Mouse (Mus musculus) MEL (cell line): Measurements from ENCODE around the gene Eloa. TPM values are rescaled to one million over a fixed set of nuclear protein-coding genes. Genes with fewer than 3 reads are reported as not detected.

Experiments used
- DNase-seq: peaks from one replicate; pipeline ENCODE4 v3.0.0; 2011; ENCODE audit warnings: low read depth, low spot score
- H3K27ac ChIP-seq: 2 replicates; pipeline ENCODE4 v1.5.1; 2012; ENCODE audit warnings: low read depth, mild to moderate bottlenecking, control low read depth, low read length, moderate library complexity; ENCODE audit not compliant: control insufficient read depth
- H3K27me3 ChIP-seq, 2 experiments: fragments of 150-350 bp in 1 of 2; sonication (generic) in 1 of 2; 2 replicates each; pipeline ENCODE4 v1.6.1; 2012; ENCODE audit warnings: low read length in 2 of 2, mild to moderate bottlenecking in 2 of 2, improper control_type of control experiment in 1 of 2, moderate library complexity in 1 of 2; ENCODE audit not compliant: insufficient read depth in 2 of 2, control insufficient read depth in 1 of 2
- H3K36me3 ChIP-seq, 2 experiments: 2 replicates each; pipeline ENCODE4 v1.6.1; 2012 to 2014; ENCODE audit warnings: low read length in 2 of 2, improper control_type of control experiment in 1 of 2, inconsistent platforms in 1 of 2, mild to moderate bottlenecking in 1 of 2; ENCODE audit not compliant: insufficient read depth in 2 of 2, control insufficient read depth in 1 of 2
- H3K4me1 ChIP-seq, 2 experiments: fragments of 150-350 bp in 1 of 2; sonication (generic) in 1 of 2; 2 replicates each; pipeline ENCODE4 v1.6.1; 2012; ENCODE audit warnings: low read length in 2 of 2, improper control_type of control experiment in 1 of 2, mild to moderate bottlenecking in 1 of 2; ENCODE audit not compliant: insufficient read depth in 2 of 2, control insufficient read depth in 1 of 2
- H3K4me3 ChIP-seq, 2 experiments: fragments of 150-350 bp in 1 of 2; sonication (generic) in 1 of 2; 2 replicates each; pipeline ENCODE4 v1.5.1; 2012; ENCODE audit warnings: low read depth in 2 of 2, low read length in 2 of 2, mild to moderate bottlenecking in 2 of 2, moderate library complexity in 2 of 2, control low read depth in 1 of 2, improper control_type of control experiment in 1 of 2; ENCODE audit not compliant: control insufficient read depth in 1 of 2, insufficient read depth in 1 of 2
- H3K79me2 ChIP-seq: 2 replicates; pipeline ENCODE4 v1.6.1; 2012; ENCODE audit warnings: mild to moderate bottlenecking, low read length, moderate library complexity; ENCODE audit not compliant: control insufficient read depth, poor library complexity, insufficient read depth
- H3K9ac ChIP-seq: 2 replicates; pipeline ENCODE4 v1.6.1; 2012; ENCODE audit warnings: low read depth, mild to moderate bottlenecking, control low read depth, low read length, moderate library complexity; ENCODE audit not compliant: control insufficient read depth, poor library complexity, severe bottlenecking
- H3K9me3 ChIP-seq: fragments of 150-350 bp; sonication (generic); replicated peaks from 2 replicates; pipeline ENCODE4 v1.6.1; 2012; ENCODE audit warnings: mild to moderate bottlenecking, low read length, improper control_type of control experiment, moderate library complexity; ENCODE audit not compliant: insufficient read depth
- BHLHE40 ChIP-seq: IDR thresholded peaks from 2 replicates; pipeline ENCODE4 v1.6.1; 2012; ENCODE audit warnings: low read depth, mild to moderate bottlenecking, inconsistent platforms, low read length, improper control_type of control experiment, borderline replicate concordance
- CHD1 ChIP-seq: IDR thresholded peaks from 2 replicates; pipeline ENCODE4 v1.6.1; 2012; ENCODE audit warnings: low read depth, mild to moderate bottlenecking, inconsistent platforms, low read length, improper control_type of control experiment
- CHD2 ChIP-seq: IDR thresholded peaks from 2 replicates; pipeline ENCODE4 v1.6.1; 2011; ENCODE audit warnings: low read length, improper control_type of control experiment
- CTCF ChIP-seq, 3 experiments: IDR thresholded peaks in 2 of 3; conservative IDR thresholded peaks in 1 of 3; 2 replicates each; pipeline ENCODE4 v1.5.1; 2011 to 2012; ENCODE audit warnings: low read length in 3 of 3, low read depth in 2 of 3, mild to moderate bottlenecking in 2 of 3, improper control_type of control experiment in 1 of 3, inconsistent platforms in 1 of 3, mixed read lengths in 1 of 3, moderate library complexity in 1 of 3; ENCODE audit not compliant: control insufficient read depth in 1 of 3, insufficient read depth in 1 of 3, poor library complexity in 1 of 3, severe bottlenecking in 1 of 3
- E2F4 ChIP-seq: IDR thresholded peaks from 2 replicates; pipeline ENCODE4 v1.6.1; 2011; ENCODE audit warnings: low read depth, low read length, improper control_type of control experiment, borderline replicate concordance
- ELF1 ChIP-seq: IDR thresholded peaks from 2 replicates; pipeline ENCODE4 v1.6.1; 2014; ENCODE audit warnings: low read depth, mild to moderate bottlenecking, inconsistent platforms, low read length, improper control_type of control experiment, moderate library complexity
- EP300 ChIP-seq, 2 experiments: IDR thresholded peaks; 2 replicates each; pipeline ENCODE4 v1.6.1; 2011; ENCODE audit warnings: improper control_type of control experiment in 2 of 2, low read length in 2 of 2, low read depth in 1 of 2, mild to moderate bottlenecking in 1 of 2
- ETS1 ChIP-seq: IDR thresholded peaks from 2 replicates; pipeline ENCODE4 v1.6.1; 2012; ENCODE audit warnings: low read depth, mild to moderate bottlenecking, inconsistent platforms, low read length, improper control_type of control experiment, moderate library complexity
- GABPA ChIP-seq: IDR thresholded peaks from 2 replicates; pipeline ENCODE4 v1.6.1; 2012; ENCODE audit warnings: low read depth, mild to moderate bottlenecking, inconsistent platforms, low read length, improper control_type of control experiment, moderate library complexity
- GATA1 ChIP-seq: IDR thresholded peaks from 2 replicates; pipeline ENCODE4 v1.6.1; 2011; ENCODE audit warnings: low read depth, low read length, improper control_type of control experiment
- HCFC1 ChIP-seq: IDR thresholded peaks from 2 replicates; pipeline ENCODE4 v1.6.1; 2012; ENCODE audit warnings: low read depth, mild to moderate bottlenecking, inconsistent platforms, low read length, improper control_type of control experiment, moderate library complexity
- JUND ChIP-seq: IDR thresholded peaks from 2 replicates; pipeline ENCODE4 v1.6.1; 2011; ENCODE audit warnings: low read depth, mild to moderate bottlenecking, improper control_type of control experiment, low read length
- KAT2A ChIP-seq: conservative IDR thresholded peaks from 2 replicates; pipeline ENCODE4 v1.6.1; 2012; ENCODE audit warnings: low read depth, low read length, improper control_type of control experiment, inconsistent platforms
- MAFK ChIP-seq: IDR thresholded peaks from 2 replicates; pipeline ENCODE4 v1.6.1; 2011; ENCODE audit warnings: low read depth, mild to moderate bottlenecking, low read length, improper control_type of control experiment, borderline replicate concordance
- MAZ ChIP-seq: IDR thresholded peaks from 2 replicates; pipeline ENCODE4 v1.6.1; 2012; ENCODE audit warnings: low read depth, mild to moderate bottlenecking, inconsistent platforms, low read length, improper control_type of control experiment
- MEF2A ChIP-seq: IDR thresholded peaks from 2 replicates; pipeline ENCODE4 v1.6.1; 2014; ENCODE audit warnings: low read depth, mild to moderate bottlenecking, inconsistent platforms, low read length, improper control_type of control experiment; ENCODE audit not compliant: poor library complexity, insufficient replicate concordance, severe bottlenecking; ENCODE audit errors: extremely low read depth
- MXI1 ChIP-seq: IDR thresholded peaks from 2 replicates; pipeline ENCODE4 v1.6.1; 2011; ENCODE audit warnings: mild to moderate bottlenecking, low read depth, low read length, improper control_type of control experiment
- MYB ChIP-seq: IDR thresholded peaks from 2 replicates; pipeline ENCODE4 v1.6.1; 2011; ENCODE audit warnings: mild to moderate bottlenecking, low read depth, low read length, improper control_type of control experiment
- MYC ChIP-seq: IDR thresholded peaks from 2 replicates; pipeline ENCODE4 v1.6.1; 2011; ENCODE audit warnings: low read depth, mild to moderate bottlenecking, low read length, improper control_type of control experiment, moderate library complexity
- NELFE ChIP-seq: IDR thresholded peaks from 2 replicates; pipeline ENCODE4 v1.6.1; 2011; ENCODE audit warnings: low read depth, low read length, improper control_type of control experiment
- POLR2A ChIP-seq, 2 experiments: IDR thresholded peaks; 2 replicates each; pipeline ENCODE4 v1.6.1; 2011 to 2012; ENCODE audit warnings: low read length in 2 of 2, mild to moderate bottlenecking in 2 of 2, control low read depth in 1 of 2, improper control_type of control experiment in 1 of 2, low read depth in 1 of 2, moderate library complexity in 1 of 2; ENCODE audit not compliant: control insufficient read depth in 1 of 2, insufficient read depth in 1 of 2, poor library complexity in 1 of 2
- POLR2AphosphoS2 ChIP-seq: IDR thresholded peaks from 2 replicates; pipeline ENCODE4 v1.6.1; 2011; ENCODE audit warnings: low read length, improper control_type of control experiment
- POLR2AphosphoS5 ChIP-seq: IDR thresholded peaks from 2 replicates; pipeline ENCODE4 v1.6.1; 2012; ENCODE audit warnings: low read depth, borderline replicate concordance, mild to moderate bottlenecking, inconsistent platforms, low read length, moderate library complexity, mixed read lengths
- RAD21 ChIP-seq: IDR thresholded peaks from 2 replicates; pipeline ENCODE4 v1.6.1; 2011; ENCODE audit warnings: mild to moderate bottlenecking, low read depth, low read length, improper control_type of control experiment
- RCOR1 ChIP-seq: IDR thresholded peaks from 2 replicates; pipeline ENCODE4 v1.6.1; 2012; ENCODE audit warnings: low read depth, mild to moderate bottlenecking, inconsistent platforms, low read length, improper control_type of control experiment
- SIN3A ChIP-seq: IDR thresholded peaks from 2 replicates; pipeline ENCODE4 v1.6.1; 2012; ENCODE audit warnings: low read length, improper control_type of control experiment, inconsistent platforms
- SMC3 ChIP-seq: IDR thresholded peaks from 2 replicates; pipeline ENCODE4 v1.6.1; 2011; ENCODE audit warnings: low read depth, low read length, improper control_type of control experiment
- TAL1 ChIP-seq: IDR thresholded peaks from 2 replicates; pipeline ENCODE4 v1.6.1; 2012; ENCODE audit warnings: mild to moderate bottlenecking, inconsistent platforms, low read length, moderate library complexity, mixed read lengths
- TBP ChIP-seq: IDR thresholded peaks from 2 replicates; pipeline ENCODE4 v1.8.0; 2011; ENCODE audit warnings: low read depth, low read length, improper control_type of control experiment
- TCF12 ChIP-seq: IDR thresholded peaks from 2 replicates; pipeline ENCODE4 v1.6.1; 2014; ENCODE audit warnings: low read depth, mild to moderate bottlenecking, inconsistent platforms, low read length, improper control_type of control experiment, moderate library complexity
- UBTF ChIP-seq: IDR thresholded peaks from 2 replicates; pipeline ENCODE4 v1.6.1; 2012; ENCODE audit warnings: low read depth, mild to moderate bottlenecking, inconsistent platforms, low read length, improper control_type of control experiment, moderate library complexity, borderline replicate concordance; ENCODE audit not compliant: insufficient read depth
- USF1 ChIP-seq: IDR thresholded peaks from 2 replicates; pipeline ENCODE4 v1.6.1; 2014; ENCODE audit warnings: low read depth, mild to moderate bottlenecking, inconsistent platforms, low read length, improper control_type of control experiment, moderate library complexity
- USF2 ChIP-seq, 2 experiments: IDR thresholded peaks; 2 replicates each; pipeline ENCODE4 v1.6.1; 2011 to 2012; ENCODE audit warnings: improper control_type of control experiment in 2 of 2, low read length in 2 of 2, borderline replicate concordance in 1 of 2, inconsistent platforms in 1 of 2, low read depth in 1 of 2, mild to moderate bottlenecking in 1 of 2; ENCODE audit not compliant: insufficient read depth in 1 of 2
- ZC3H11A ChIP-seq: IDR thresholded peaks from 2 replicates; pipeline ENCODE4 v1.6.1; 2012; ENCODE audit warnings: low read depth, mild to moderate bottlenecking, inconsistent platforms, low read length, improper control_type of control experiment
- ZKSCAN1 ChIP-seq: IDR thresholded peaks from 2 replicates; pipeline ENCODE4 v1.6.1; 2012; ENCODE audit warnings: low read depth, mild to moderate bottlenecking, inconsistent platforms, low read length, improper control_type of control experiment, moderate library complexity
- ZMIZ1 ChIP-seq: IDR thresholded peaks from 2 replicates; pipeline ENCODE4 v1.6.1; 2012; ENCODE audit warnings: low read depth, mild to moderate bottlenecking, inconsistent platforms, low read length, improper control_type of control experiment, moderate library complexity
- ZNF384 ChIP-seq: IDR thresholded peaks from 2 replicates; pipeline ENCODE4 v1.6.1; 2012; ENCODE audit warnings: low read depth, mild to moderate bottlenecking, inconsistent platforms, low read length, improper control_type of control experiment
- polyA plus RNA-seq, 2 experiments: library from polyadenylated mRNA; stranded (reverse) in 1 of 2; unstranded in 1 of 2; fragments of >175 nt in 1 of 2; fragments of >200 nt in 1 of 2; gene quantifications; 2 replicates each; pipeline versions ENCODE4 v1.2.1 to v1.2.4; 2012; ENCODE audit warnings: low replicate concordance in 2 of 2, low read depth in 1 of 2; ENCODE audit not compliant: insufficient read length in 2 of 2, insufficient read depth in 1 of 2, missing spikeins in 1 of 2
- total RNA-seq: library from RNA; depleted of rRNA; stranded (reverse); fragments of 300-350 nt; gene quantifications from 2 replicates; pipeline ENCODE4 v1.2.3, GENCODE M21; 2012; rRNA removed

The Eloa gene
- 30.9 and 34.1 TPM in 2 replicates for total RNA-seq
- polyA plus RNA-seq = 10 to 100 TPM; 30.8 to 41.4 TPM

GRCm38 (mm10) chr4:136021549-136022047, at the start of gene Eloa:
Eloa (minus strand) TSS chr4:136021763.
- Histone ChIP-seq H3K4me3 (peak within 1 kb of the TSS; percentile 87 to 99), H3K79me2 (peaks cover 42% of the 10 kb centered on the region), H3K36me3 (peaks cover 0 to 15% of the 10 kb centered on the region in 2 experiments; a peak in 3 of 4 replicates), H3K9ac (peak within 1 kb of the TSS; percentile 86), H3K9me3 (no peaks in the 10 kb centered on the region), H3K27me3 (no peaks in the 10 kb centered on the region), H3K4me1 (peaks cover 9 to 10% of the 10 kb centered on the region in 2 experiments), H3K27ac (peak within 1 kb of the TSS; percentile 32)
- DNase-seq = peak; percentile 100
- TF ChIP-seq CHD2 (no peak), MYB (no peak), ZNF384 (no peak), GATA1 (no peak), ELF1 (peak; percentile 80), ETS1 (peak; percentile 48), MAFK (no peak), POLR2A (IDR thresholded peaks at IDR 0.05; ENCODE audit: control insufficient read depth in 1 of 2, insufficient read depth in 1 of 2, low read depth in 1 of 2, low read length in 2 of 2, poor library complexity in 1 of 2) (peak; percentile 77 to 81), CTCF (IDR thresholded peaks at IDR 0.05 in 2 of 3, conservative IDR thresholded peaks at IDR 0.05 in 1 of 3; ENCODE audit: control insufficient read depth in 1 of 3, insufficient read depth in 1 of 3, low read depth in 2 of 3, low read length in 3 of 3, poor library complexity in 1 of 3, severe bottlenecking in 1 of 3) (no peak), SMC3 (no peak), TCF12 (peak; percentile 72), UBTF (peak; percentile 90; the same call in 1 of the 2 replicates), E2F4 (no peak), ZMIZ1 (peak; percentile 84), MYC (0 out of 2 replicates have a peak, but pooled peaks have one; percentile 33), USF1 (peak; percentile 66; the same call in 1 of the 2 replicates), HCFC1 (peak; percentile 87), RAD21 (no peak), USF2 (IDR thresholded peaks at IDR 0.05; ENCODE audit: borderline replicate concordance in 1 of 2, insufficient read depth in 1 of 2, low read depth in 1 of 2, low read length in 2 of 2) (no peak), ZC3H11A (no peak), NELFE (peak; percentile 81), TAL1 (no peak), POLR2AphosphoS5 (no peak), CHD1 (no peak), MEF2A (no peak), KAT2A (no peak; the same call in 1 of the 2 replicates), SIN3A (peak; percentile 84), EP300 (IDR thresholded peaks at IDR 0.05; ENCODE audit: low read depth in 1 of 2, low read length in 2 of 2) (0 out of 4 replicates have a peak, but pooled peaks of 1 of the 2 experiments have one; percentile 11), MAZ (no peak; the same call in 1 of the 2 replicates), GABPA (no peak), TBP (peak; percentile 74), ZKSCAN1 (no peak), BHLHE40 (no peak), MXI1 (peak; percentile 80), RCOR1 (no peak), JUND (no peak), POLR2AphosphoS2 (peak; percentile 78; the same call in 1 of the 2 replicates)
